Mouse (Mus musculus) ovary, adult 18-20 months (tissue): ENCODE measurements around the gene Them7.

Experiments
- DNase-seq: peaks from one replicate; pipeline ENCODE4 v3.0.0; 2022; ENCODE audit warnings: low spot score, mixed read lengths

Gene Them7

GRCm38 (mm10) chr2:105416046-105416659, 192.0 kb downstream of the Them7 start:
- DNase-seq, result no peak

DNA sequence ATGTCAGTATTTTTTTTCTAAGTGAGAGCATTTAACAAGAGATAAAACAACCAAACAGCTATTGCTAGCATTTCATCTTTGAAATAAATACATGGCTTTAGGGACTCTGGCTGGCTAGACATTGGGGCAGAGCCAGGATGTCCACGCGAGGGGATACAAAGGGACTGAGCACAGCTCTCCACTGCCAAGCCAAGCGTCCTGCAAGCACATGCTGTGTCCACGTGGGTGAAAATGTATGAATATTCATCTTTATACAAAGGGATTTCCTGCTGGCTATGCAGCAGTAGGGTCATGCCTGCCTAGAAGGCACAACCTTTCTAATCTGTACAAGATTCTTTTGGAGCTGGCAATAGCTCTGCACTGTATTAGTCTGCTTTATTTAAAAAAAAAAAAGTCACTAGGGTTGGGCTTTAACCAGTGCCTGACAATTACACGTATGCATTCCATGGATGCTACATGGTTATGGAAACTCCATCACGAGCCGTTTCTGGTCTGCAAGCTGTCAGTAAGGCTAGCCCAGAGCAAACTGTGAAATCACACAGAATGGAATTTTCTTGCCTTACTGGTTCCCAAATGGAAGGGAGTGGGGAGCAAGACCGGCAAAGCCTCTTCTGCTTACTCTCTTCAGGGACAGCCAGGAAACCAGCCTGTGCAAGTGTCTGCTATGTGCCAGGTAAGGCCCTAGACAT, 192.7 kb downstream of the Them7 start:
- DNase-seq, result no peak

GRCm38 (mm10) chr2:105417663-105418062, 193.5 kb downstream of the Them7 start:
- DNase-seq, result no peak

DNA sequence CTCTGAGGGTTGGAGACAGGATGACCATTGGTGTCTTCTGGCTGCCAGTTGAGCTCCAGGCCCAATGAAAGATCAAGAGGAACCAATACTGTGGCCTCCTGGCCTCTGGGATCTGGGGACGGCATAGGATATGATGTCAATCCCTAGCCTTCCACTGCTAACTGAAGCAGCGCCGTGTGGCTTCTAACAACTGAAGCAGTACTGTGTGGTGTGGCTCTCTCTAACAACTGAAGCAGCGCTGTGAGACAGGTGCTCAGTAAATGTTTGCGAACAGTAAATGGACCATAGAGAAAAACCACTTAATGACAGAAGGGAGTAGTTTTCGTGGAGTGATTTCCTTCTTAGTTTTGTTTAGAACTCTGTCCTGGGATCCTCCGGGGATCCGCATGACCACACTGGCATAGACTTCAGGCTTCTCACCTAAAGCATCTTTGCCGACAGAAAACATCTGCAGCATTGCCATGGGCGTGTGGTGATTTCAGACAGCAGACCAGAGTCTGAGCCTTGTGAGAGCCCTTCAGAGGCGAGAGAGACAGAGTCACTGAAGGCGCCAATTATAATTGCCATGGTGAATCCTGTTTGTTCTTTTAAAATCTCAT, 194.6 kb downstream of the Them7 start:
- no peak for DNase-seq

GRCm38 (mm10) chr2:105427447-105427846, 203.3 kb downstream of the Them7 start:
- no peak for DNase-seq

DNA sequence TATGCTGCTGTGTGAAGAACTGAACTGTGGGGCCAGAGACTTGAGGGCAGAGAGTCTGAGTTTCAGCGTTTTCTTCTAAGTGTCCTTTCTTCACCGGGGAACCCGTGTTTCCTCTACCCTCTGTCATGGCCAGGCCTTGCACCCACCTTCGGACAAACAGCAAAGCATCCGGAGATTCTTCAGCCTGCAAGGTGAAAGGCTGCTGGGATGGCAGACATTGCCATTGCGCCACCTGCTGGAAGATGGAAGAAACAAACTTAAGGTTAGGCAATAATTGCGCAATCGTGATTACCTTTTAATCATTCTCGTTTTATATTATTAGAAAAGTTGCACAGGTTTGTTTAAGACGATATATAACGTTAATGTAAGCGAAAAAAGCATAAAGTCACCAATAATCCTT, 203.9 kb downstream of the Them7 start:
- DNase-seq, result no peak

DNA sequence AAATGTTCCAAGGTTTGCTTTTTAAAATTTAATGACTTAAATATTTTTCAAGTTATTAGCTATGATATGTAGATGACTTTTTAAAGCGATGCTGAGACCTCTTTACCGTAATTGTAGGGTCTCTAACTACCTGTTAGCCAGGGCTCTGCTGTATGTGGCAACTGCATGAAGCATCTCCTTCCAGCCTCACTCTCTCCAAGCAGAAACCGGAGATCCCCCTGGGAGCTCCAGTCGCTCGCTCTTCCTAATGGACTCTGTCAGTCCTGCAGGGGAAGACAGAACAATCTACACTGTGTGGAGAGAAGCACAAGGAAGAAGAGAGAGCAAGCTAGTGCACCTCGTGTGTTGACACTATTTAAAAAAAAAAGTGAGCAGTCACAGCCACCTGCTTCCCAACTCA, 204.3 kb downstream of the Them7 start:
- no peak for DNase-seq
